Mouse (Mus musculus): ENCODE results near the gene Por. TPM values are rescaled to one million over a fixed set of nuclear protein-coding genes. Genes with fewer than 3 reads are reported as not detected.

Por gene
- polyA plus RNA-seq, 1 experiment from 2014 or later, result 86.0 TPM

- H3K27ac ChIP-seq, result no peak overlapping the region
- no peaks in the 10 kb centered on the region for H3K4me1 ChIP-seq (replicated peaks)
- H3K9ac ChIP-seq, result no peak overlapping the region
- H3K4me2 ChIP-seq (replicated peaks), result no peak overlapping the region
- H3K9me3 ChIP-seq, result no peaks in the 10 kb centered on the region
- 94% methylated on average over 42 of the region's 42 CpGs for WGBS
- peaks cover 69% of the 10 kb centered on the region for H3K36me3 ChIP-seq
- H3K27me3 ChIP-seq (replicated peaks), result no peaks in the 10 kb centered on the region
- no peak overlapping the region for H3K4me3 ChIP-seq (replicated peaks)
- ATAC-seq, result no peak
These were observed 64.3 kb downstream of the Por start for GRCm38 (mm10) chr5:135734057-135734680.

DNA sequence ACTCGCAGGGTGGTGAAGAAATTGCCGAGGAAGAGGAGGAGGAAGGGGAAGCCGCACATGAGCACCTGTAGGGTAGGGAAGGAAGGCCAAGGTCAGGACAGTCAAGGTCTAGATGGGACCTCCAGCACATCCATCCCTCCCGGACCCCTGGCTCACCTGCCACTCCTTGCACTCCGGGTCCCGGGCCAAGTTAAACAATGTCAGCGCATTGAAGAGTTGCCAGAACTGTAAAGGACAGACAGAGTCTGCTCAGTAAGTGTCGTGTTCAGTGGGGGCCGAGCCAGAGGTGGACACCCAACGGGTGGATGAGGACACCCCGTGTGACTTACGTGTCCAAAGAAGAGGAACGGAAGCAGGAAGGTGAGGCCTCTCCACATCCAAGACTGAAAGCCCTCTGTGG, 65.9 kb downstream of the Por start:
- WGBS, result 86% methylated on average over 13 of the region's 13 CpGs
- no peak overlapping the region for H3K9ac ChIP-seq
- ATAC-seq, result no peak

GRCm38 (mm10) chr5:135736544-135736943, 66.7 kb downstream of the Por start:
- H3K36me3 ChIP-seq, result peaks cover 50% of the 10 kb centered on the region
- WGBS, result 90% methylated on average over 16 of the region's 16 CpGs
- H3K9me3 ChIP-seq, result no peaks in the 10 kb centered on the region
- no peaks in the 10 kb centered on the region for H3K4me1 ChIP-seq (replicated peaks)
- no peaks in the 10 kb centered on the region for H3K27me3 ChIP-seq (replicated peaks)
- H3K27ac ChIP-seq, result no peak overlapping the region
- H3K9ac ChIP-seq, result no peak overlapping the region
- no peak overlapping the region for H3K4me3 ChIP-seq (replicated peaks)
- no peak overlapping the region for H3K4me2 ChIP-seq (replicated peaks)
- no peak for ATAC-seq

More for the DNA sequence above, 65.9 kb downstream of the Por start:
- peaks cover 58% of the 10 kb centered on the region for H3K36me3 ChIP-seq
- no peaks in the 10 kb centered on the region for H3K4me1 ChIP-seq (replicated peaks)
- H3K4me2 ChIP-seq (replicated peaks), result no peak overlapping the region
- no peak overlapping the region for H3K4me3 ChIP-seq (replicated peaks)
- no peaks in the 10 kb centered on the region for H3K27me3 ChIP-seq (replicated peaks)
- H3K9me3 ChIP-seq, result no peaks in the 10 kb centered on the region
- H3K27ac ChIP-seq, result no peak overlapping the region

DNA sequence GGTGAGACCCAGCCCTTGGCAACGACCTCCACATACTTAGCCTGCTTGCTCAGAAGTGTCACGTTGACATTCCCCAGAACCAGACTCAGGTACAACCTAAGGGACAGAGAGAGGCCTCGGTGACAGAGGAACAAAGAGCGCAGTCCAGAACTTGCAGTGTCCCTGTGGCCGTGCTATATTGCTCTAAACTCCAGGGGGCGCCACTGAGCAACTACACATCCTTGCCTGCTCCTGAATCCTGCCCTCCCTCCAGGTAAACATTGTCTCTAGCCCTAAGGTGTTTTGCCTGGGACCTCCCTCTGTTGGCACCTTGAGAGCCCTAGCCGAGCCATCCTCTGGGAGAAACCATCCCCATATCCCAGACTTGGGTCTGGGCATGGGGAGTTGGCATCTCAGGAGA, 67.3 kb downstream of the Por start:
- no peak overlapping the region for H3K27ac ChIP-seq
- H3K9me3 ChIP-seq, result no peaks in the 10 kb centered on the region
- H3K9ac ChIP-seq, result no peak overlapping the region
- H3K4me3 ChIP-seq (replicated peaks), result no peak overlapping the region
- ATAC-seq, result no peak
- peaks cover 44% of the 10 kb centered on the region for H3K36me3 ChIP-seq
- H3K4me2 ChIP-seq (replicated peaks), result no peak overlapping the region
- H3K4me1 ChIP-seq (replicated peaks), result no peaks in the 10 kb centered on the region
- H3K27me3 ChIP-seq (replicated peaks), result no peaks in the 10 kb centered on the region
- 84% methylated on average over 7 of the region's 7 CpGs for WGBS

GRCm38 (mm10) chr5:135738266-135738665, 68.4 kb downstream of the Por start:
- Histone ChIP-seq H3K4me3 (replicated peaks) (no peak overlapping the region), H3K4me2 (replicated peaks) (no peak overlapping the region), H3K4me1 (replicated peaks) (peaks cover 5% of the 10 kb centered on the region), H3K36me3 (peaks cover 33% of the 10 kb centered on the region), H3K9ac (no peak overlapping the region), H3K9me3 (no peaks in the 10 kb centered on the region), H3K27ac (no peak overlapping the region), H3K27me3 (replicated peaks) (no peaks in the 10 kb centered on the region)
- no peak for ATAC-seq
- WGBS, result 18% methylated on average over 6 of the region's 6 CpGs

- WGBS, result 58% methylated on average over 10 of the region's 10 CpGs
- Histone ChIP-seq H3K4me2 (replicated peaks) (no peak overlapping the region), H3K27ac (no peak overlapping the region), H3K27me3 (replicated peaks) (no peaks in the 10 kb centered on the region), H3K36me3 (no peaks in the 10 kb centered on the region), H3K9ac (no peak overlapping the region), H3K4me1 (replicated peaks) (peaks cover 13% of the 10 kb centered on the region), H3K9me3 (no peaks in the 10 kb centered on the region), H3K4me3 (replicated peaks) (no peak overlapping the region)
- no peak for ATAC-seq
These were observed 72.3 kb downstream of the Por start for GRCm38 (mm10) chr5:135742156-135742555.

GRCm38 (mm10) chr5:135742941-135743740, 73.3 kb downstream of the Por start:
- peak; percentile 31; the same call in 1 of the 2 replicates for ATAC-seq
- no peaks in the 10 kb centered on the region for H3K27me3 ChIP-seq (replicated peaks)
- H3K36me3 ChIP-seq, result no peaks in the 10 kb centered on the region
- no peaks in the 10 kb centered on the region for H3K9me3 ChIP-seq
- H3K27ac ChIP-seq, result no peak overlapping the region
- WGBS, result 19% methylated on average over 18 of the region's 18 CpGs
- H3K4me2 ChIP-seq (replicated peaks), result peak overlapping the region; percentile 82
- peak overlapping the region; percentile 77 for H3K9ac ChIP-seq
- peak overlapping the region; percentile 89 for H3K4me3 ChIP-seq (replicated peaks)
- peaks cover 13% of the 10 kb centered on the region for H3K4me1 ChIP-seq (replicated peaks)

DNA sequence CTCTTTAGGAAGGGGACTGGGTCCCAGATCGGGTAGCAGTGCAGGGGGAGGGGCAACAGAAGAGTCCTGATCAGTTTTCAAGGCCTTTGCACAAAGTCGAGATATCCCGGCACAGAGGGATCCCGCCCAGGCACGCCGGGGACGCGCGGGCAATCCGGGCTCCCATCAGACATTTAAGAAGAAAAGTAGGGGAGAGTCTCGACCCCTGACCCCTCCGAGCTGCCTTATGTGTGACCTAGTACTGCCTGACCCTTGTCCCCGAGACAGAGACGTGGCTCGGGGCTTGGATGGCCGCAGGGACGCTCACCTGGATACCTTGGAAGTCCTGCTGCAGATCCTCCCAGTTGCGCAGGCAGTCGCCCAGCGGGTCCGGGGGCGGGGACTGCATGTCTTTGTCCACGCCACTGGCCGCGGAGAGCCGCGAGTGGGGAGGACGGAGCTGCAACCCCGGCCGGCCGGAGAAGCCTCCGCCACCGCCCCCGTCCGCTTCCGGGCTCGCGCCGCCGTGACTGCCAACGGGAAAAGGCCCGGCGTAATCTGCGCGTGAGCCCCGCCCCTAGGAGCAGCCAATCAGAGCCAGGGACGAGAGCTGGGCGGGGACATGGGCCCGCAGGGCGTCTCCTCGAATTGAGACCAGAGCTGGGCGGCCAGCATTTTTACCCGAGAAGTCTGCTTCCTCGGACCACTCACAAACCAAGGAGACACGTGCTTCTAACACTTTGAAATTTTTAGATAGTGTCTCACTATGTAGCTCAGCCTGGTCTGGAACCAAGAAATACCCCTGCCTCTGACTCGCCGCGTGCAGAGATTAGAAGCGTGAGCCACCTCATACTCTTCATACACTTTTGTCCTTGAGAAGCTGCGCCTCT, 74.1 kb downstream of the Por start, which contains the start of gene Tmem120a:
Tmem120a (minus strand) TSS at position 708 of the 869 bp plus-strand sequence.
- Histone ChIP-seq H3K4me2 (replicated peaks) (peak within 1 kb of the TSS; percentile 82), H3K9me3 (no peaks in the 10 kb centered on the region), H3K9ac (peak within 1 kb of the TSS; percentile 77), H3K4me1 (replicated peaks) (peaks cover 13% of the 10 kb centered on the region), H3K4me3 (replicated peaks) (peak within 1 kb of the TSS; percentile 89), H3K36me3 (no peaks in the 10 kb centered on the region), H3K27me3 (replicated peaks) (no peaks in the 10 kb centered on the region), H3K27ac (peak within 1 kb of the TSS; percentile 22; the same call in 1 of the 2 replicates)
- WGBS, result under 1% methylated on average over 49 of the region's 60 CpGs
- ATAC-seq, result peak; percentile 99

DNA sequence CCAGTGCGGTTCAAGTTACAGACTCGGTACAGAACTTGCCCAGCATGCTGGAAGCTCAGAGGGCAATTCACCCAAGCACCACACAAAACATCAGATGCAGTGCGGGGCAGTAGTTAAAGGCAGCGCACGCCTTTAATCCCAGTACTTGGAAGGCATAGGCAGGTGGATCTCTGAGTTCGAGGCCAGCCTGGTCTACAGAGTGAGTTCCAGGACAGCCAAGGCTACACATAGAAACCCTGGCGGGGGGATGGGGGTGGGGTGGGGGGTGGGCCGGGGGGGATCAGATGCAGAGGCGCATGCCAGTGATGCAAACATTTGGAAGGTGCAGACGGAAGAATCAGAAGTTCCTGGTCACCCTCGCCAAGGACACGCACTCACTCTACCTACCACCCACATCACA, 74.9 kb downstream of the Por start:
- ATAC-seq, result peak; percentile 20
- 15% methylated on average over 12 of the region's 12 CpGs for WGBS
- H3K27ac ChIP-seq, result 0 out of 2 replicates have a peak overlapping the region, but pooled peaks have one; percentile 22

DNA sequence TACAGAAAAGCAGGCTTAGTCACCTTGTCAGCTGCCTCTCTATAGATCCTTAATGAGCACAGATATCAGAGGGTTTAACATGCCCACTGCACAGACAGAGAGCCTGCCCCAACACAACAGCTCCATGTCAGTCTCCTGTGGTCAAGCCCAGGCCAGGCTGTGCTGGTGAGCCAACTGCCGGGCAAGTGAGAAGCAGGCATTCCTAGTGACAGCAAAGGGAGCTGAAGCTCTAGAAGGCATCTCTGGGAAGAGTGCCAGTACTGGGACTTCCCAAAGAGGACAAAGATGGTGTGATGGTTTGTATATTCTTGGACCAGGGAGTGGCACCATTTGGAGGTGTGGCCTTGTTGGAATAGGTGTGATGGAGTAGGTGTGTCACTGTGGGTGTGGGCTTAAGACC, 81.2 kb downstream of the Por start:
- 59% methylated on average over 1 of the region's 1 CpGs for WGBS
- ATAC-seq, result no peak
- H3K36me3 ChIP-seq, result no peaks in the 10 kb centered on the region
- no peak overlapping the region for H3K27ac ChIP-seq
- H3K27me3 ChIP-seq (replicated peaks), result no peaks in the 10 kb centered on the region; the same call in 1 of the 2 replicates
- H3K9me3 ChIP-seq, result no peaks in the 10 kb centered on the region
- no peak overlapping the region for H3K4me3 ChIP-seq (replicated peaks)
- H3K9ac ChIP-seq, result no peak overlapping the region
- no peaks in the 10 kb centered on the region for H3K4me1 ChIP-seq (replicated peaks)
- H3K4me2 ChIP-seq (replicated peaks), result no peak overlapping the region

More for the DNA sequence above, 74.9 kb downstream of the Por start:
- Histone ChIP-seq H3K9ac (peak overlapping the region; percentile 42; the same call in 1 of the 2 replicates), H3K27me3 (replicated peaks) (no peaks in the 10 kb centered on the region), H3K36me3 (no peaks in the 10 kb centered on the region), H3K4me1 (replicated peaks) (peaks cover 13% of the 10 kb centered on the region), H3K4me2 (replicated peaks) (peak overlapping the region; percentile 82), H3K4me3 (replicated peaks) (peak overlapping the region; percentile 89), H3K9me3 (no peaks in the 10 kb centered on the region)

GRCm38 (mm10) chr5:135751595-135751994, 81.8 kb downstream of the Por start:
- Histone ChIP-seq H3K4me3 (replicated peaks) (no peak overlapping the region), H3K27ac (no peak overlapping the region), H3K9me3 (no peaks in the 10 kb centered on the region), H3K4me1 (replicated peaks) (no peaks in the 10 kb centered on the region), H3K27me3 (replicated peaks) (no peaks in the 10 kb centered on the region; the same call in 1 of the 2 replicates), H3K36me3 (no peaks in the 10 kb centered on the region), H3K4me2 (replicated peaks) (no peak overlapping the region), H3K9ac (no peak overlapping the region)
- 77% methylated on average over 2 of the region's 2 CpGs for WGBS
- no peak for ATAC-seq

DNA sequence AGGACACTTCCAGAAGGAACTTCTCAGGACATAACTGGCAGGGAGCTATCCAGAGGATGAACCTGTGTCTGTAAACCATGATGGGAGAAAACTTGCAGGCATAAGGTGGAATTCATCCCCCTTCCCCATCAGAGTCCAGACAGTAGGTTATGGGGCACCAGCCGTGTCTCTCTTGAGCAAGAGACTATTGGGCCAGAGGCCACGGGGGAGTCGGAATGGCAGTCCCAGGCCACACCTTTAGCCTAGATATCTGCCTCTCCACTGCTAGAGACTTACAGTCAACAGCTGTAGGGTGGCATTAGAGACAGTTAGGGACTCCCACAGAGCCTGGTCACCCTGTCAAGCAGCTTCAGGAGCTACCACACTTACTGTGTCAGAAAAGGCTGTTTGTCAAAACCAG, 92.0 kb downstream of the Por start:
- Histone ChIP-seq H3K4me3 (replicated peaks) (no peak overlapping the region), H3K4me2 (replicated peaks) (no peak overlapping the region), H3K9me3 (no peaks in the 10 kb centered on the region), H3K36me3 (no peaks in the 10 kb centered on the region), H3K27ac (no peak overlapping the region), H3K9ac (no peak overlapping the region), H3K27me3 (replicated peaks) (no peaks in the 10 kb centered on the region), H3K4me1 (replicated peaks) (no peaks in the 10 kb centered on the region)
- no peak for ATAC-seq
- WGBS, result 72% methylated on average over 3 of the region's 3 CpGs

Measured in intestine, embryonic 15.5 days (tissue).